Comparison of ENCODE assay signal across 8 mouse cellular contexts in genomic region chr9:46003729-46004128, GRCm38 (mm10). TPM values are rescaled to one million over a fixed set of nuclear protein-coding genes. Genes with fewer than 3 reads are reported as not detected.
DNase-seq lines count a peak whose midpoint lies in the region; ATAC-seq and TF ChIP-seq lines count a peak whose summit lies in the region.

No protein-coding gene starts in this region.

- WGBS in hindbrain, embryonic 10.5 days: 12% methylated on average over 7 of the region's 7 CpGs
- 11% methylated on average over 7 of the region's 7 CpGs for WGBS in hindbrain, embryonic 13.5 days
- WGBS in neural tube, embryonic 11.5 days: 13% methylated on average over 7 of the region's 7 CpGs

- H3K4me3 ChIP-seq in hindbrain, embryonic 10.5 days: no peak overlapping the region
- H3K4me3 ChIP-seq in hindbrain, embryonic 13.5 days: no peak overlapping the region
- H3K4me3 ChIP-seq in left cerebral cortex, adult 2 months: no peak overlapping the region
- no peak overlapping the region for H3K4me3 ChIP-seq in neural tube, embryonic 11.5 days (ENCODE audit: low read depth, low read length)

- intact Hi-C loops in heart, postnatal 10 days (cut with DNase I): loop anchor here (1.0 kb wide), 2 partner anchors 188 to 243 kb away; no protein-coding TSS in a partner anchor
- intact Hi-C loops in left cerebral cortex, adult 2 months (cut with DNase I): loop anchor here (1.0 to 2.0 kb wide), 2 partner anchors 188 to 243 kb away; no protein-coding TSS in a partner anchor

- H3K9me3 ChIP-seq in hindbrain, embryonic 10.5 days: no peaks in the 10 kb centered on the region
- no peaks in the 10 kb centered on the region for H3K9me3 ChIP-seq in hindbrain, embryonic 13.5 days
- H3K9me3 ChIP-seq in neural tube, embryonic 11.5 days (ENCODE audit: control insufficient read depth, low read length): no peaks in the 10 kb centered on the region

- H3K9ac ChIP-seq in hindbrain, embryonic 13.5 days: no peak overlapping the region
- no peak overlapping the region for H3K9ac ChIP-seq in neural tube, embryonic 11.5 days (ENCODE audit: low read length)

- TF ChIP-seq CTCF in left cerebral cortex, adult 2 months (IDR thresholded peaks at IDR 0.05): peak; percentile 98

- no peak for ATAC-seq in hindbrain, embryonic 13.5 days (ENCODE audit: low FRiP score)
- ATAC-seq in neural tube, embryonic 11.5 days (ENCODE audit: insufficient read depth, low FRiP score, low TSS enrichment): no peak

- H3K36me3 ChIP-seq in hindbrain, embryonic 10.5 days: no peaks in the 10 kb centered on the region
- no peaks in the 10 kb centered on the region for H3K36me3 ChIP-seq in hindbrain, embryonic 13.5 days
- H3K36me3 ChIP-seq in neural tube, embryonic 11.5 days (ENCODE audit: control insufficient read depth, insufficient read depth, low read length): no peaks in the 10 kb centered on the region

- no peaks in the 10 kb centered on the region for H3K27me3 ChIP-seq in hindbrain, embryonic 10.5 days (ENCODE audit: insufficient read depth, poor library complexity, severe bottlenecking)
- H3K27me3 ChIP-seq in hindbrain, embryonic 13.5 days: no peaks in the 10 kb centered on the region
- no peaks in the 10 kb centered on the region for H3K27me3 ChIP-seq in neural tube, embryonic 11.5 days (ENCODE audit: control insufficient read depth, insufficient read depth, low read length)

- no peaks in the 10 kb centered on the region for H3K4me1 ChIP-seq in hindbrain, embryonic 10.5 days (replicated peaks)
- H3K4me1 ChIP-seq in hindbrain, embryonic 13.5 days (replicated peaks): no peaks in the 10 kb centered on the region; the same call in 1 of the 2 replicates
- no peaks in the 10 kb centered on the region for H3K4me1 ChIP-seq in neural tube, embryonic 11.5 days (ENCODE audit: control insufficient read depth, insufficient read depth, low read length)

- peak; percentile 83 for DNase-seq in hindbrain, embryonic 10.5 days (ENCODE audit: low spot score)
- DNase-seq in adrenal gland, adult 18-20 months (ENCODE audit: low spot score in 2 of 2): peak; percentile 91 to 94
- peak; percentile 92 for DNase-seq in embryo, embryonic 10.5 days (ENCODE audit: low spot score)
- DNase-seq in heart, postnatal 10 days: peak; percentile 84 to 95
- peak; percentile 74 to 90 for DNase-seq in left cerebral cortex, adult 2 months (ENCODE audit: extremely low spot score in 1 of 2, low spot score in 2 of 2)
- peak; percentile 86 for DNase-seq in neural tube, embryonic 11.5 days (ENCODE audit: low spot score)
- DNase-seq in thymus, postnatal 0 days (ENCODE audit: low spot score): peak; percentile 72

- no peak overlapping the region for H3K27ac ChIP-seq in hindbrain, embryonic 10.5 days
- no peak overlapping the region for H3K27ac ChIP-seq in hindbrain, embryonic 13.5 days
- H3K27ac ChIP-seq in left cerebral cortex, adult 2 months: no peak overlapping the region
- no peak overlapping the region for H3K27ac ChIP-seq in neural tube, embryonic 11.5 days (ENCODE audit: low read depth, low read length)

- H3K4me2 ChIP-seq in hindbrain, embryonic 13.5 days: no peak overlapping the region
- H3K4me2 ChIP-seq in neural tube, embryonic 11.5 days (ENCODE audit: low read depth): no peak overlapping the region

RNA-seq across cellular contexts. Expression of gene Pafah1b2, which starts 8.8 kb away (rescaled TPM):
- 275 and 282 TPM in 2 replicates for polyA plus RNA-seq in hindbrain, embryonic 10.5 days (2016; fragmentation: Nextera tagmentation; extraction: Ambion mirVana)
- 301 and 314 TPM in 2 replicates for polyA plus RNA-seq in hindbrain, embryonic 13.5 days (2015; fragmentation: Nextera tagmentation; extraction: Ambion mirVana)
- 100 to 1,000 TPM; 149 to 164 TPM for total RNA-seq in adrenal gland, adult 18-20 months (2021)
- total RNA-seq in heart, postnatal 10 days (2021): 10 to 100 TPM; 85.1 to 87.3 TPM
- total RNA-seq in left cerebral cortex, adult 2 months (2021): 100 to 1,000 TPM; 193 to 215 TPM
- polyA plus RNA-seq in neural tube, embryonic 11.5 days (2014; fragmentation: Nextera tagmentation; extraction: Ambion mirVana): 277 and 283 TPM in 2 replicates
- polyA plus RNA-seq in thymus, postnatal 0 days (2015; fragmentation: Nextera tagmentation; extraction: Ambion mirVana): 110 TPM in 2 replicates

RNA-seq across cellular contexts. Expression of gene Sik3, which starts 8.9 kb away (rescaled TPM):
- polyA plus RNA-seq in hindbrain, embryonic 10.5 days (2016; fragmentation: Nextera tagmentation; extraction: Ambion mirVana): 6.1 and 7.1 TPM in 2 replicates
- 5.5 and 5.6 TPM in 2 replicates for polyA plus RNA-seq in hindbrain, embryonic 13.5 days (2015; fragmentation: Nextera tagmentation; extraction: Ambion mirVana)
- total RNA-seq in adrenal gland, adult 18-20 months (2021): 10 to 100 TPM; 63.2 to 88.3 TPM
- total RNA-seq in heart, postnatal 10 days (2021): 10 to 100 TPM; 61.8 to 72.7 TPM
- 100 to 1,000 TPM; 122 to 127 TPM for total RNA-seq in left cerebral cortex, adult 2 months (2021)
- polyA plus RNA-seq in neural tube, embryonic 11.5 days (2014; fragmentation: Nextera tagmentation; extraction: Ambion mirVana): 10.5 and 10.8 TPM in 2 replicates
- polyA plus RNA-seq in thymus, postnatal 0 days (2015; fragmentation: Nextera tagmentation; extraction: Ambion mirVana): 6.3 and 9.4 TPM in 2 replicates

RNA-seq across cellular contexts. Expression of gene Sidt2, which starts 48.7 kb away (rescaled TPM):
- 26.3 and 28.3 TPM in 2 replicates for polyA plus RNA-seq in hindbrain, embryonic 10.5 days (2016; fragmentation: Nextera tagmentation; extraction: Ambion mirVana)
- polyA plus RNA-seq in hindbrain, embryonic 13.5 days (2015; fragmentation: Nextera tagmentation; extraction: Ambion mirVana): 36.6 and 37.6 TPM in 2 replicates
- 100 to 1,000 TPM; 119 to 265 TPM for total RNA-seq in adrenal gland, adult 18-20 months (2021)
- total RNA-seq in heart, postnatal 10 days (2021): 10 to 100 TPM; 71.5 to 75.4 TPM
- 10 to 100 TPM; 86.7 to 86.9 TPM for total RNA-seq in left cerebral cortex, adult 2 months (2021)
- polyA plus RNA-seq in neural tube, embryonic 11.5 days (2014; fragmentation: Nextera tagmentation; extraction: Ambion mirVana): 28.7 and 34.7 TPM in 2 replicates
- polyA plus RNA-seq in thymus, postnatal 0 days (2015; fragmentation: Nextera tagmentation; extraction: Ambion mirVana): 58.0 and 64.2 TPM in 2 replicates
